Mouse (Mus musculus): ENCODE measurements around the gene Mrpl34. TPM values are rescaled to one million over a fixed set of nuclear protein-coding genes. Genes with fewer than 3 reads are reported as not detected.

Mrpl34 gene
- polyA plus RNA-seq (2012; rRNA removed), result 85.0 and 87.9 TPM in 2 replicates

GRCm38 (mm10) chr8:71464513-71465500, at the start of gene Mrpl34:
Mrpl34 (plus strand) TSS chr8:71464959.

DNA sequence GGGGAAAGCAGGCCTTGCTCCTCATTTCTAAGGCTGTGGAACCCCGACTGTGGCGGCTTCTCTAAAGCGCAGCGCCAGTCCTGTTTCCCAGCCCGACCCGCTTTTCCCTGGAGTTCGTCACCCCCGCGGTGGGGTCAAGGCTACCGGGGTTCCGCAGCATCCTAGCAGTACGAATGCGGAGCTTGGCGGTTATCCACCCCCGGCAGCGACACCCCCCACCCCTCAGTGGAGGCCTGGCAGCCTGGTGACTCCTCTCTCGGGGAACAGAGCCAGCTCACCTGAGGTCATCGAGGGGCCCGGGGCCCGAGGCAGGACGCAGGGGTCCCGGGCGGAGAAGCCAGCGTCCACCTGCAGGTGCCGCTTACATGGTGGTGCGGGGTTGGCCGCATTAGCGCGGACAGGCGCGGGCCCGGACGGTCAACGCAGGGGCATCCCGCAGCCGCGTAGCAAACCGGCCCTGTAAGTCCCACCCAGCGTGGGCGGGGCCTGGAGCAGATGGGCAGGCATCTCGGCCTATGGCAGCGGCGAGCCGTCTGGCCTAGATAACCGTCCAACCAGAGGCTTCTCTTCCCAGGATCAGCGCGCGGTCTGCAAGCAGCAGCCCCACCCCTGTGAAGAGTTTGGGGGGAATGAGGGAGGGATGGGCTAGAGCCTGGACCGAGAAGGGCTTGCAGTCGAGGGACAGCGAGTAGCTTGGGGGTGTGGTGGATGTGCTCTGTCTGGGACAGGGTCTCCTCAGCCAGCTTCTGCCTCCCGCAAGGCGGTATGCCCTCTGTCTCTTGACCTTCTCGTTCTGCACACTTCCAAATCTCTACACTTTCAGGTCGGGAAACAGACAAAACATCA, 1.3 kb upstream of the Mrpl34 start, which contains the start of gene Abhd8:
Abhd8 (minus strand) TSS at position 468 of the 846 bp plus-strand sequence.

DNA sequence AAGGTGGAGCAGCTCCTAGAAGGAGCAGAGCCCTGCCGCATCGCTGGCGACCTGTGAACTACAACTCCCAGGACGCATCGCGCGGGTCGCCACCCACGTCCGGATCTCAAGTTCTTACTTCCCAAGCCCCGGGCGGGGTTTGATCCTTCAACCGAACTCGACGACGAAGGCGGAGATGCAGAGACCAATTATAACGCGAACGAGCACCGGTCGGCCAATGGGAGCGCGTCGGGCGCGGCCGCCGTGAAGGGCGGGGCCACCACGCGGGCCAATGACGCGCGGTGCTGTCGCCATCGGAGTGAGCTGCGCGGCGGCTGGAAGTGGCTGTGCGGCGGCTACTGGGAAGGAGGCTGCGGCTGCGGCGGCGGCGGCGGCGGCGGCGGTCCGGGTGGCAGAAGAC, 4.2 kb downstream of the Mrpl34 start, which contains the start of gene Dda1:
Dda1 (plus strand) TSS at position 284 of the 400 bp plus-strand sequence.

DNA sequence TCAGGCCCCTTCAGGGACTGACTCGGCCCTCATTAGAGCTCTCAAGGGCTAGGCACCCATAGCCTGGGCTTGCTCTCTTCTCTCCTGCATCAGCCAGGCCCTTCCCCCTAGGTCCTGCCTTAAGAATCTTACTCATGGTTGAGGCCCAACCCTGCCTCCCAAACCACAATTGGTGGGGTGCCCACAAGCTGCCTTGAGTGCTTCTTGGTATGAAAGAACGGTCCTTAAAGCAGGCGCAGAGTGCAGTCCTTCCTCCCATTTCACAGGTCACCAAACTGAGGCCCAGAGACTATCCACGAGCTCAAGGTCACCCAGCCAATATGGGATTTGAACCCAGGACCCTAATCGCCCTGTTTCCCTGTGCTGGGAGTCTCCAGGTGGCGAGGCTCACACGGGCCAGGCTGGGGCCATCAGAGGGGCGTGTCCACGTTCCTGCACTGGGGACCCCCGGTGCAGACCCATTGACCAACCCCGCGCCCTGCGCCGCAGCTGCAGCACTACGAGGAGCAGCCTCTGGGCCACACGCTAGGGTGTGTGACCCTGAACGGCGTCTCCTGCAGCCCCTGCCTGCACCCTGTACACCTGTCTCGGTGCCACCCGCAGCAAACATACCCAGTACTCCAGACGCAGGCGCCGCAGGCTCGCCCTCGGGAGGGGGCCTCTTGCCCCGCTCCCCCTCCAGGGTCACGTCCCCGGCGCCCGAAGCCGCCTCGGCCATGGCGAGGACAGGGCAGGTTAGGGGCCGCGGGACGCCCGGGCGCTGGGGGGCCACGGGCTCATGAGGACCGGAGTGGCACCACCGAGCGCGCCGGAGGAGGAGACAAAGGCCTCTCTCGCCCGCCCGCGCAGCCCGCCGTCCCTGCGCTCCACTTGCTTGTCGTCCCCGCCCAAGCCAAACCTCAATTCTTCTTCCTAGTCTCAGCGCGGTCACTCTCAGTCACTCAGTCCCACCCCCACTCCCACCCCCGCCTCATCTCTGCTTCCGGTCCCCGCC, 20.7 kb downstream of the Mrpl34 start, which contains the start of gene Ano8:
Ano8 (minus strand) TSS at position 822 of the 994 bp plus-strand sequence.

GRCm38 (mm10) chr8:71487691-71488445, 23.1 kb downstream of the Mrpl34 start, which contains the start of gene Gtpbp3:
Gtpbp3 (plus strand) TSS chr8:71488103.

DNA sequence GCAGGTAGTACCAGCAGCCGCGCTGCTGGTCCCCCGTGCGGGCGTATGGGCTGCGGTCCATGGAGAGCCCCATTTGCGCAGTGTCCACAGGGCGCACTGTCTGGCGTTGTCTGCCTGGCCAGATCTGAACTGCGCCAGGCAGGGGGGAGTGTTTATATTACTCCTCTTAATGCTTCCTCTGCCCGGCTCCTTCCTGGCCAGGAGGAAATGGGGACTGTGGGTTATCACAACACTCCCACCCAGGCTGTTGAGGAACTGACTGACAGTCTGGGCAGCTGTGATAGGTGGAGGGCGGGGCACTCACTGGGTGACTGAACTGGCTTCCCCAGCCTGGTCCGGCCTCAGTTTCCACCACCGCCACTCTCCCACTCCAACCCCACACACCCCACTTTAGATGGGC, 46.9 kb downstream of the Mrpl34 start, which contains the start of gene Plvap:
Plvap (minus strand) TSS at position 109 of the 400 bp plus-strand sequence.

Other genes with a start within 250 kb of the Mrpl34 start
- 30.5 and 39.3 TPM in 2 replicates for gene Myo9b, start 192.2 kb upstream of the Mrpl34 start, polyA plus RNA-seq (2012; rRNA removed)
- 33.6 and 34.4 TPM in 2 replicates for gene Haus8, start 192.0 kb upstream of the Mrpl34 start, polyA plus RNA-seq (2012; rRNA removed)
- 189 and 196 TPM in 2 replicates for gene Use1, start 98.1 kb upstream of the Mrpl34 start, polyA plus RNA-seq (2012; rRNA removed)
- 7.5 and 7.7 TPM in 2 replicates for gene Ocel1, start 93.7 kb upstream of the Mrpl34 start, polyA plus RNA-seq (2012; rRNA removed)
- 45.7 and 51.9 TPM in 2 replicates for gene Nr2f6, start 83.0 kb upstream of the Mrpl34 start, polyA plus RNA-seq (2012; rRNA removed)
- gene Ushbp1, start 69.2 kb upstream of the Mrpl34 start, polyA plus RNA-seq (2012; rRNA removed), result 8.3 and 11.3 TPM in 2 replicates
- 97.3 and 104 TPM in 2 replicates for gene Babam1, start 68.1 kb upstream of the Mrpl34 start, polyA plus RNA-seq (2012; rRNA removed)
- 8.1 and 8.3 TPM in 2 replicates for gene Ankle1, start 58.9 kb upstream of the Mrpl34 start, polyA plus RNA-seq (2012; rRNA removed)
- 155 and 157 TPM in 2 replicates for gene Abhd8, start 1.3 kb upstream of the Mrpl34 start, polyA plus RNA-seq (2012; rRNA removed)
- 190 and 206 TPM in 2 replicates for gene Dda1, start 4.2 kb downstream of the Mrpl34 start, polyA plus RNA-seq (2012; rRNA removed)
- 123 and 129 TPM in 2 replicates for gene Ano8, start 21.0 kb downstream of the Mrpl34 start, polyA plus RNA-seq (2012; rRNA removed)
- gene Gtpbp3, start 23.1 kb downstream of the Mrpl34 start, polyA plus RNA-seq (2012; rRNA removed), result 26.4 and 27.6 TPM in 2 replicates
- 5.8 and 9.6 TPM in 2 replicates for gene Plvap, start 46.8 kb downstream of the Mrpl34 start, polyA plus RNA-seq (2012; rRNA removed)
- gene Ccdc194, start 60.8 kb downstream of the Mrpl34 start, polyA plus RNA-seq (2012; rRNA removed), result 0.12 and 0.76 TPM in 2 replicates
- gene Bst2, start 72.5 kb downstream of the Mrpl34 start, polyA plus RNA-seq (2012; rRNA removed), result 23.7 and 32.4 TPM in 2 replicates
- 83.5 and 85.0 TPM in 2 replicates for gene Mvb12a, start 78.0 kb downstream of the Mrpl34 start, polyA plus RNA-seq (2012; rRNA removed)
- 0.06 and 0.16 TPM in 2 replicates for gene Tmem221, start 93.9 kb downstream of the Mrpl34 start, polyA plus RNA-seq (2012; rRNA removed)
- gene Nxnl1, start 101.6 kb downstream of the Mrpl34 start, polyA plus RNA-seq (2012; rRNA removed), result 0.04 TPM in 1 of 2 replicates, not detected in the other
- gene Slc27a1, start 103.9 kb downstream of the Mrpl34 start, polyA plus RNA-seq (2012; rRNA removed), result 125 and 129 TPM in 2 replicates
- gene Pgls, start 127.2 kb downstream of the Mrpl34 start, polyA plus RNA-seq (2012; rRNA removed), result 81.8 and 92.2 TPM in 2 replicates
- 8.6 and 9.1 TPM in 2 replicates for gene Fam129c, start 132.7 kb downstream of the Mrpl34 start, polyA plus RNA-seq (2012; rRNA removed)
- gene Colgalt1, start 146.0 kb downstream of the Mrpl34 start, polyA plus RNA-seq (2012; rRNA removed), result 164 and 174 TPM in 2 replicates
- 123 and 130 TPM in 2 replicates for gene Unc13a, start 206.8 kb downstream of the Mrpl34 start, polyA plus RNA-seq (2012; rRNA removed)
- gene Jak3, start 211.3 kb downstream of the Mrpl34 start, polyA plus RNA-seq (2012; rRNA removed), result 5.1 TPM in 2 replicates
- 1.2 and 2.9 TPM in 2 replicates for gene Insl3, start 224.3 kb downstream of the Mrpl34 start, polyA plus RNA-seq (2012; rRNA removed)
- 0.54 and 0.59 TPM in 2 replicates for gene B3gnt3, start 236.8 kb downstream of the Mrpl34 start, polyA plus RNA-seq (2012; rRNA removed)

Data from central nervous system, embryonic 18 days (tissue).